Mouse (Mus musculus) kidney, postnatal 10 days (tissue): ENCODE data around the gene Gtf2f2.
"Not testable (repeated sequence)": the region's sequence is repeated elsewhere in the genome, so short reads cannot be mapped to it uniquely, and the experiment has no call there.

Source experiments
- DNase-seq: peaks from one replicate; pipeline ENCODE4 v3.0.0; 2021; ENCODE audit warnings: mixed read lengths

Gtf2f2 gene

DNA sequence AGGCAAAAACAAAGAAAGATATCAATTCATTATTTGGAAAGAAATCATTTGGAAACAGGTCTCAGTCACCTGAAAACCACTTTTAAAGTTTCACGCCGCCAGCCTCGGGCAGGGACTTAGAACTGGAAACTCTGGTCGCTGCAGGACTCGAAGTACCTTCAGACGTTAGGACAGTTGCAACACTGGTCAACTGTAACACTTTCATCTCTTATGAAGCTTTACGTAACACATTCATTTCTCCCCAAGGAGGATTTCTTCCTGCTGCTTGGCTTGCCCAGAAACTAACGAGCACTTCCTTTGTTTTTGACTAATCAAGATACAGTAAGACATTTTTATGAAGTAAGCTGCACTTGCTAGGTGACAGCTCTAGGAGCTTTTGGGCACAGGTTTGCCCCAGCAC lies 103.7 kb downstream of the Gtf2f2 start:
- DNase-seq: no peak

- no peak for DNase-seq
Measured at GRCm38 (mm10) chr14:75904972-75905371, 105.7 kb downstream of the Gtf2f2 start.

- DNase-seq: no peak
Measured at GRCm38 (mm10) chr14:75903131-75903530, 107.5 kb downstream of the Gtf2f2 start.

DNA sequence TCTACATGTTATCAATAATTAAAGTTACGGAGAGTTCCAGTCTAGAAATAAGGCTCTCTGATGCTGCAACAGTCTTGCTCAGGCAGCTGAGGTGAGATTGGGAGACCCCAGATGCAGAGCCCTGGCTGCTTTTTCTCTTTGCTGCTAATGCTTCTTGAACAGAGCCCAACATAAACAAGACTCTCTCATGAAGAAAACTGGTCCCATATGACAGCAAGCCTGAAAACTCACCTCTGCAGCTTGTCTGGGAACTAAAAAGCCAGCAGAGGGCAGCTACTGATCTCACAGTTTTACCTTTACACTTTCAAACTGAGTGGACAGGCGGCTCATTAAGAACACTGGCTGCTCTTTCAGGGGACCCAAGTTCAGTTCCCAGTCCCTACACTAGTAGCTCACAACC lies 108.7 kb downstream of the Gtf2f2 start:
- no peak for DNase-seq

- DNase-seq: no peak
Measured at GRCm38 (mm10) chr14:75900793-75901499, 109.7 kb downstream of the Gtf2f2 start.

DNA sequence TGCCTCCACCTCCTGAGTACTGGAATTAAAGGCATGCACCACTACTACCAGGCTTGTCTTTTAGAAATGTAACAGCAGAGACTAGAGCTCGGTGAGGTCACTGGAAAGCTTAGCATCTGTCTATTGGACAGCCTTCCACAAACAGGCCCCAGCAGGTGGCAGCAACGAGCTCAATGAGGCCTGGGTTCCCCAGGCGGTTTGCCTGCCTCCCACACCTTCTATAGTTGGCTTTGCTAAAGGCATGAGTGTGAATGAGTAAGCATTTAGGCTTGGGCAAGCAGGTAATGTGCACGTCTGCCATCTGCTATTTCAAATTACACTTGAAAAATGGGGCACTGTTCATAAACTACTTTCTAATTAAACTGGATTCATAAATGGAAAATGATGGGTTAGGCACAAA lies 111.1 kb downstream of the Gtf2f2 start:
- DNase-seq: peak; percentile 91

DNA sequence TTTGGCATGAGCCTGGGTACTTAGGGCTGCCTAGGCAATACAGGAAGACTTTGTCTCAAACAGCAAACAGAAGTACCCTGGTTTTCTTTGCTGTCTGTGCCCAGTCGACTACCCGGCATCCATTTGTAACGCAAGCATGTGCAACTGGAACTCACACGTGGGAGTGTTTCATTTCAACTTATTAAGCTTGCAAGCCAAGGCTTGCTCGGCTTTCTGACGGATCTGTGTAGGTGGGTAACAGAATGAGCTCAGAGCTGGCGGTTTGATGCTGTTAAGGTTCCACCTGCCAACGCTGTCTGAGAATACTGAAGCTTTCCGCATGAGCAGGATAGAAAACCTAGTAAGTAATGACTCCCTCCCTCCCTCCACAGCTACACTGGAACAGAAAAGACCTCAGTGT lies 118.5 kb downstream of the Gtf2f2 start:
- DNase-seq: no peak

DNA sequence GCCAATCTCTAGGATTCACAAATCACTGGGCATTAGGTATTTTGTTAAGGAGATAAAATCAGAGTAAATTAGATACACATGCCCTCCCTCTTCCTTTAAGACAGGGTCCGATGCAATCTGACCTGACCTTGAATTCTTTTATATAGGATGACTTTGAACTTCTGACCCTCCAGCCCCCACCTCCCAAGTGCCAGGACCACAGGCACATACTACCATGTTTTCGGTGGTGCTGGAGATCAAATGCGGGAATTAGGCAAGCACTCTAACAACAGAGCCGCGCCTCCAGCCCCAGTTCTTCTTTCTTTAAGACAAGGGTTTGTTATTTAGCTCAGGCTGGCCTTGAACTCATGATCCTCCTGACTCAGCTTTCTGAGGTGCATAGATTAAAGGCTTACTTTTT lies 126.8 kb downstream of the Gtf2f2 start:
- DNase-seq: no peak

GRCm38 (mm10) chr14:75883330-75883729 lies 127.3 kb downstream of the Gtf2f2 start:
- no peak for DNase-seq

- DNase-seq: peak; percentile 33
Measured at GRCm38 (mm10) chr14:75881856-75882255, 128.8 kb downstream of the Gtf2f2 start.

- no peak for DNase-seq
Measured at GRCm38 (mm10) chr14:75878980-75879379, 131.7 kb downstream of the Gtf2f2 start.

DNA sequence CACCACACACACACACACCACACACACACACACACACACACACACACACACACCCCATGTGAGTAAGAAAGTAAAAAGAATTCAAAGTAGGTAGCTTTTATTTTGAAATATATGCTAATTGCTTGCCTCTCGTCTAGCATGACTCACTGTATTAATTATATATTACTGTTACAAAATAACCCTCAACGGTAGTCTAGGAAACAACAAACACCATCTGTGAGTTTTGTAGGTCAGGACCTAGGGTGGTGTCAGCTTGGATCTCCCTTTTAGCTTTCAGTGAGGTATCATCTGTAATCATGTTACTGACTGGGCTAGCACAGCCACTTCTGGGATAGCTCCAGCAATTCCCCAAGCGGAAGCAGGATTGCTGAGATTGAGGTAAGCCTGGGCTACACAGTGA lies 133.4 kb downstream of the Gtf2f2 start:
- DNase-seq: no peak

GRCm38 (mm10) chr14:75876320-75877043 lies 134.2 kb downstream of the Gtf2f2 start:
- peak; percentile 88 for DNase-seq

DNA sequence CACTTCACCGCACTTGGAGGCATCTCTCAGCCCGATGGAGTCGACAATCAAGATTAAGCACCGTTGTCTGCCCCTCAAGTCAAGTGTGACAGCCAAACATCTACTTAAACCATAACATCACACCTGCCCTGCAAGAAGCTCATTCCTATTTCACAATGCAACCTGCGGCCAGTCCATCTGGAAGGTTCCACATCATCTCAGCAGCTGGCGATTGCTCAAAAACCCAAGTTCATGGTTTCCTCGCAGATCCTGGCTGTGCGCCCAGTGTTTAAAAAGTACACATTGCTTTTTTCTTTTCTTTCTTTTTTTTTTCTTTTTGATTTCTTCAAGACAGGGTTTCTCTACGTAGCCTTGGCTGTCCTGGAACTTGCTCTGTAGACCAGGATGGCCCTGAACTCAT lies 137.1 kb downstream of the Gtf2f2 start:
- peak; percentile 75 for DNase-seq

GRCm38 (mm10) chr14:75871750-75872149 lies 138.9 kb downstream of the Gtf2f2 start:
- DNase-seq: no peak

DNA sequence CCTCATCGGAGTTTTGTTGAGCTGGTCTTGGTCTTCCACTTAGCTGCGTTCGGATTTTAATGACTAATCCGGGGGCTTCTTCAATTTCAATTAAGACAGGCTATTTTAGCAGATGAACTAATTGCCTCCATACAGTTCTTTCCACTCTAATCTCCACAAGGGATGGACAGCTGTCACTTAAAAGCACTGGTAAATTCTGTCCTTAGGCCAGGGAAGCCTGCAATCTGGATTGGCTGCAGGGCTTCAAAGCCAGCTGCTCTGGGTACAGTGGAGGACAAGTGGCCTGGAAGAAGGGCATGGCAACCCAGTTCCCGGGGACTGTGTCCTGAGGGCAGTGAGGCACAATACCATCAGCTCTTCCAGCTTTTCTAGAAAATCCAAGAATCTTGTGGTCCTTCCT lies 139.6 kb downstream of the Gtf2f2 start:
- no peak for DNase-seq

GRCm38 (mm10) chr14:75870631-75871030 lies 140.0 kb downstream of the Gtf2f2 start:
- DNase-seq: peak; percentile 62

- no peak for DNase-seq
Measured at GRCm38 (mm10) chr14:75869769-75870363, 140.8 kb downstream of the Gtf2f2 start.

- not testable (repeated sequence) for DNase-seq
Measured at GRCm38 (mm10) chr14:75868028-75868427, 142.6 kb downstream of the Gtf2f2 start.

- DNase-seq: no peak
Measured at GRCm38 (mm10) chr14:75866706-75867333, 143.8 kb downstream of the Gtf2f2 start.

GRCm38 (mm10) chr14:75863549-75864409 lies 146.9 kb downstream of the Gtf2f2 start:
- DNase-seq: peak; percentile 89

DNA sequence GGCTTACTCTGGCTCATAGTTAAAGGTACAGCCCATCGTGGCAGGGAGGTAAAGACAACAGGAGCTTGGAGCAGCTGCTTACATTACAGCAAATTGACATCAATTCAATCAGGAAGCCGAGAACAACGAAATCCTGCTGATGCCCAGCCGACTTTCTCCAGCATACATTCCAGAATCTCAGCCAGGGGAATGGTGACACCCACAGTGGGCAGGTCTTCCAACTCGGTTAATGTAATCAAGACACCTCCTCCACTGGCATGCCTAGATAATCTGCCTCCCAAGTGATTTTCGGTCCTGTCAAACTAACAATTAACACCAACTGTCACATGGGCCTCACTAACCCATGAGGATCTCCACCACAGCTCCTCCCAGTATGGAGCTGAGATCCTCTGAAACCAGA lies 148.0 kb downstream of the Gtf2f2 start:
- no peak for DNase-seq

GRCm38 (mm10) chr14:75859619-75860018 lies 151.0 kb downstream of the Gtf2f2 start:
- DNase-seq: no peak
